10 mouse cellular contexts compared by ENCODE assay signal in the genomic region with DNA sequence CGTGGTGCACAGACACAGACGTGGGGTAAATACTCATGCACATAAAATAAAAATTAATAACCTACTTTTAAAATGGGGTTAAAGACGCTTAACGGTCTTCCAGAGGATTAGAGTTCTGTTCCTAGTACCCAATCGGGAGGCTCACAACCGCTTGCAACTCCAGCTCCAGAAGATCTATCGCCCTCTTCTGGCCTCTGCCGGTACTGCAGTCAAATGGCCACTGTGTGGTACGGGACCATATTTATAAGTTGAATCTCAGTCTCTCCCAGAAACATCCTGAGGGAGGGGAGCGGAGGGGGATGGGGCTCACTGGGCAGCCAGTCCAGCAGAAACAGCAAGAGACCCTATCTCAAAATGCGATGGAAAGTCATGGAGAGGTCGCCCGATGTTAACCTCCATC. TPM values are rescaled to one million over a fixed set of nuclear protein-coding genes. Genes with fewer than 3 reads are reported as not detected.
DNase-seq lines count a peak whose midpoint lies in the region; ATAC-seq and TF ChIP-seq lines count a peak whose summit lies in the region.
"Had no signal": no experiment of that assay in that cellular context is flagged by ENCODE, and none has a peak within 500 bp of the region (broad histone marks: within the 10 kb centered on the region; RNA-seq: fewer than 3 reads in every experiment).

No protein-coding gene starts in this region.

- ATAC-seq in hindbrain, postnatal 0 days, result no peak
- ATAC-seq in hindbrain, embryonic 14.5 days (ENCODE audit: low FRiP score), result no peak
- no peak for ATAC-seq in liver, embryonic 14.5 days (ENCODE audit: insufficient read depth)

- no peak overlapping the region for H3K4me2 ChIP-seq in hindbrain, postnatal 0 days (ENCODE audit: low read depth, low read length)
- no peak overlapping the region for H3K4me2 ChIP-seq in hindbrain, embryonic 14.5 days (replicated peaks)
- no peak overlapping the region for H3K4me2 ChIP-seq in liver, embryonic 14.5 days (ENCODE audit: low read depth)

- WGBS in hindbrain, postnatal 0 days, result 75% methylated on average over 13 of the region's 13 CpGs
- 76% methylated on average over 13 of the region's 13 CpGs for WGBS in hindbrain, embryonic 14.5 days
- 71% methylated on average over 13 of the region's 13 CpGs for WGBS in liver, embryonic 14.5 days (ENCODE audit: insufficient replicate concordance)

- H3K4me3 ChIP-seq in hindbrain, postnatal 0 days (ENCODE audit: low read length), result no peak overlapping the region
- H3K4me3 ChIP-seq in hindbrain, embryonic 14.5 days (replicated peaks; ENCODE audit: low read length), result no peak overlapping the region
- H3K4me3 ChIP-seq in ES-E14 (ENCODE audit: insufficient read depth in 1 of 2, low read depth in 1 of 2, low read length in 2 of 2, poor library complexity in 1 of 2, severe bottlenecking in 1 of 2), result no peak overlapping the region
- H3K4me3 ChIP-seq in liver, embryonic 14.5 days (ENCODE audit: insufficient read depth in 1 of 2, low read depth in 2 of 2, low read length in 2 of 2), result no peak overlapping the region
- H3K4me3 ChIP-seq: hindbrain, embryonic 13.5 days; megakaryocyte, embryonic 14.5 days had no signal

- H3K36me3 ChIP-seq in hindbrain, postnatal 0 days (ENCODE audit: insufficient read depth, low read length), result no peaks in the 10 kb centered on the region
- H3K36me3 ChIP-seq in hindbrain, embryonic 14.5 days (replicated peaks; ENCODE audit: control insufficient read depth, insufficient read depth), result no peaks in the 10 kb centered on the region
- H3K36me3 ChIP-seq in ES-E14 (ENCODE audit: control insufficient read depth, insufficient read depth, low read length, poor library complexity, severe bottlenecking), result no peaks in the 10 kb centered on the region
- H3K36me3 ChIP-seq in liver, embryonic 14.5 days (replicated peaks; ENCODE audit: control insufficient read depth, insufficient read depth, low read depth), result no peaks in the 10 kb centered on the region
- H3K36me3 ChIP-seq: hindbrain, embryonic 13.5 days had no signal

- in situ Hi-C loops in ES-E14 (cut with MboI; ENCODE audit: low sequenced_read_pairs in 2 of 2, unreplicated experiment in 2 of 2), result no loop called here

- H3K27ac ChIP-seq in hindbrain, postnatal 0 days, result no peak overlapping the region
- no peak overlapping the region for H3K27ac ChIP-seq in hindbrain, embryonic 14.5 days
- no peak overlapping the region for H3K27ac ChIP-seq in ES-E14 (ENCODE audit: insufficient read depth, low read depth, low read length, poor library complexity, severe bottlenecking)
- no peak overlapping the region for H3K27ac ChIP-seq in liver, embryonic 14.5 days
- H3K27ac ChIP-seq: hindbrain, embryonic 13.5 days had no signal

- intact Hi-C loops in left cerebral cortex, postnatal 10 days (cut with DNase I), result loop anchor here (10.0 kb wide), 2 partner anchors 833 to 943 kb away; no protein-coding TSS in a partner anchor
- intact Hi-C loops in gastrocnemius, postnatal 36 days (cut with DNase I), result no loop called here

- no peaks in the 10 kb centered on the region for H3K9me3 ChIP-seq in hindbrain, postnatal 0 days (ENCODE audit: low read length)
- peaks cover 5% of the 10 kb centered on the region; the same call in 1 of the 2 replicates for H3K9me3 ChIP-seq in hindbrain, embryonic 14.5 days (ENCODE audit: control insufficient read depth, low read length)
- H3K9me3 ChIP-seq in ES-E14 (ENCODE audit: control insufficient read depth, insufficient read depth, low read depth, low read length), result no peaks in the 10 kb centered on the region
- H3K9me3 ChIP-seq in liver, embryonic 14.5 days (ENCODE audit: control insufficient read depth, low read length), result no peaks in the 10 kb centered on the region

- peak; percentile 60 for TF ChIP-seq CTCF in hindbrain, postnatal 0 days (IDR thresholded peaks at IDR 0.05; ENCODE audit: low read depth)
- TF ChIP-seq CTCF in liver, embryonic 14.5 days (IDR thresholded peaks at IDR 0.05; ENCODE audit: low read depth), result peak; percentile 76

- no peak for DNase-seq in hindbrain, postnatal 0 days (ENCODE audit: low spot score)
- DNase-seq in hindbrain, embryonic 14.5 days (ENCODE audit: low spot score), result no peak
- DNase-seq in 416B (ENCODE audit: low read depth) (peak; percentile 19), ES-E14 (ENCODE audit: low read depth, low spot score) (peak; percentile 62)
- no peak for DNase-seq in liver, embryonic 14.5 days (ENCODE audit: low read depth in 3 of 3, low spot score in 3 of 3)
- no peak for DNase-seq in ovary, postnatal 36 days (ENCODE audit: low spot score)
- no peak for DNase-seq in left cerebral cortex, postnatal 10 days (ENCODE audit: extremely low spot score in 1 of 2, low spot score in 2 of 2)
- no peak for DNase-seq in gastrocnemius, postnatal 36 days

- H3K9ac ChIP-seq in hindbrain, postnatal 0 days (replicated peaks; ENCODE audit: low read length), result no peak overlapping the region
- no peak overlapping the region for H3K9ac ChIP-seq in hindbrain, embryonic 14.5 days
- no peak overlapping the region for H3K9ac ChIP-seq in ES-E14 (ENCODE audit: insufficient read depth, low read depth, low read length, poor library complexity, severe bottlenecking)
- H3K9ac ChIP-seq in liver, embryonic 14.5 days (replicated peaks), result no peak overlapping the region
- H3K9ac ChIP-seq: hindbrain, embryonic 13.5 days had no signal

- no peak for TF ChIP-seq EP300 in liver, embryonic 14.5 days (IDR thresholded peaks at IDR 0.05; ENCODE audit: low read depth)

- H3K27me3 ChIP-seq in hindbrain, postnatal 0 days (ENCODE audit: insufficient read depth, low read length), result no peaks in the 10 kb centered on the region
- no peaks in the 10 kb centered on the region for H3K27me3 ChIP-seq in hindbrain, embryonic 14.5 days (ENCODE audit: control insufficient read depth, insufficient read depth, low read length)
- H3K27me3 ChIP-seq in liver, embryonic 14.5 days (ENCODE audit: control insufficient read depth, insufficient read depth, low read length), result no peaks in the 10 kb centered on the region
- H3K27me3 ChIP-seq: hindbrain, embryonic 13.5 days had no signal

- no peaks in the 10 kb centered on the region for H3K4me1 ChIP-seq in hindbrain, postnatal 0 days (ENCODE audit: insufficient read depth, low read length)
- H3K4me1 ChIP-seq in hindbrain, embryonic 14.5 days (replicated peaks; ENCODE audit: control insufficient read depth, insufficient read depth, low read length), result no peaks in the 10 kb centered on the region
- H3K4me1 ChIP-seq in ES-E14 (ENCODE audit: control insufficient read depth in 2 of 2, insufficient read depth in 2 of 2, low read length in 2 of 2, poor library complexity in 1 of 2), result no peaks in the 10 kb centered on the region
- no peaks in the 10 kb centered on the region for H3K4me1 ChIP-seq in liver, embryonic 14.5 days (replicated peaks; ENCODE audit: control insufficient read depth in 2 of 2, insufficient read depth in 2 of 2, low read length in 1 of 2)
- H3K4me1 ChIP-seq: megakaryocyte, embryonic 14.5 days had no signal

TF ChIP-seq in ES-E14, 5 proteins besides CTCF, POLR2A, EP300 and RAD21:
- TF ChIP-seq HCFC1 (IDR thresholded peaks at IDR 0.05; ENCODE audit: borderline replicate concordance, insufficient read depth, low read length) (no peak), MAFK (IDR thresholded peaks at IDR 0.05; ENCODE audit: insufficient read depth, low read depth, low read length) (no peak), CHD2 (IDR thresholded peaks at IDR 0.05; ENCODE audit: low read depth, low read length) (no peak), ZC3H11A (IDR thresholded peaks at IDR 0.05; ENCODE audit: borderline replicate concordance, low read depth, low read length) (no peak), ZNF384 (IDR thresholded peaks at IDR 0.05; ENCODE audit: low read depth, low read length) (no peak)

RNA-seq across cellular contexts. Expression of a gene that starts 47.7 kb away (rescaled TPM):
- total RNA-seq in hindbrain, postnatal 0 days (2014; rRNA removed), result 83.4 and 99.7 TPM in 2 replicates
- polyA plus RNA-seq in hindbrain, postnatal 0 days (2015; fragmentation: Nextera tagmentation; extraction: Ambion mirVana), result 65.4 and 68.1 TPM in 2 replicates
- 52.8 and 58.4 TPM in 2 replicates for polyA plus RNA-seq in hindbrain, embryonic 14.5 days (2014; fragmentation: Nextera tagmentation; extraction: Ambion mirVana)
- total RNA-seq in ES-E14 (2012; rRNA removed), result 58.7 and 61.6 TPM in 2 replicates
- polyA plus RNA-seq in liver, embryonic 14.5 days (2012; rRNA removed), result 16.2 and 22.7 TPM in 2 replicates
- 19.7 and 19.8 TPM in 2 replicates for polyA plus RNA-seq in liver, embryonic 14.5 days (2014; fragmentation: Nextera tagmentation; extraction: Ambion mirVana)
- 10 to 100 TPM; 93.7 to 93.9 TPM for total RNA-seq in left cerebral cortex, postnatal 10 days (2021)
- 10 to 100 TPM; 70.7 to 72.4 TPM for total RNA-seq in gastrocnemius, postnatal 36 days (2021)

RNA-seq across cellular contexts. Expression of a gene that starts 51.7 kb away (rescaled TPM):
- 21.0 and 27.3 TPM in 2 replicates for total RNA-seq in hindbrain, postnatal 0 days (2014; rRNA removed)
- polyA plus RNA-seq in hindbrain, postnatal 0 days (2015; fragmentation: Nextera tagmentation; extraction: Ambion mirVana), result 50.2 and 51.9 TPM in 2 replicates
- 50.4 and 62.3 TPM in 2 replicates for polyA plus RNA-seq in hindbrain, embryonic 14.5 days (2014; fragmentation: Nextera tagmentation; extraction: Ambion mirVana)
- 6.9 and 10.0 TPM in 2 replicates for total RNA-seq in ES-E14 (2012; rRNA removed)
- 14.7 and 17.1 TPM in 2 replicates for polyA plus RNA-seq in liver, embryonic 14.5 days (2012; rRNA removed)
- polyA plus RNA-seq in liver, embryonic 14.5 days (2014; fragmentation: Nextera tagmentation; extraction: Ambion mirVana), result 43.3 and 50.2 TPM in 2 replicates
- 10 to 100 TPM; 67.6 to 68.7 TPM for total RNA-seq in left cerebral cortex, postnatal 10 days (2021)
- 1 to 10 TPM; 3.9 to 4.3 TPM for total RNA-seq in gastrocnemius, postnatal 36 days (2021)

Comparison
In these comparisons a context has a peak if more than half of its experiments do, and no peak if none do; other contexts are left out.
1. DNase-seq: peak in 416B (single experiment) and ES-E14 (single experiment); none in hindbrain, postnatal 0 days (single experiment), hindbrain, embryonic 14.5 days (single experiment), liver, embryonic 14.5 days (0 of 3), ovary, postnatal 36 days (single experiment), left cerebral cortex, postnatal 10 days (0 of 2) and gastrocnemius, postnatal 36 days (0 of 2).